ENCODE assay signal across 10 mouse cellular contexts in the genomic region with DNA sequence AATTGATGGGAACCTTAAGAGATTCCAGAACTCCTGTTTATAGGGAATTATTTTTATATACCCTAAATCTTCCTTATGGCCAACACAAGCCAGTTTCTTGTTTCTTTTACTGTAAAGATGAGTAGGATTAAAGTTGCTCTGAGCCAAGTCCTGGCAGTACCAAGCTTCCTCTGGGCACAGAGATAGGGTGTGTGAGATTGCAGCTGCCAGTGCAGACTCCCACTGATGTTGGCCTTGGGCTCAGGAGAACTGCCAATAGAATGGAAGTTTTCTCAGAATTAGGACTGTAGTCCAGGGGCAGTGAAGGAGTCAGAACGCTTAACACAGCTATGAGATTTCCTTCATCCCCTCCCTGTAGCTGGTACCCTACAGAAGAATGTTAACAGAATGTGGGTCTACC. TPM values are rescaled to one million over a fixed set of nuclear protein-coding genes. Genes with fewer than 3 reads are reported as not detected.
A peak's percentile ranks its signal among the peaks of the same experiment; 100 is the strongest.
DNase-seq lines count a peak whose midpoint lies in the region; ATAC-seq and TF ChIP-seq lines count a peak whose summit lies in the region.
"Had no signal": no experiment of that assay in that cellular context is flagged by ENCODE, and none has a peak within 500 bp of the region (broad histone marks: within the 10 kb centered on the region; RNA-seq: fewer than 3 reads in every experiment).

No protein-coding gene starts in this region.

- H3K4me1 ChIP-seq in kidney, adult 2 months (ENCODE audit: control insufficient read depth, insufficient read depth, low read length), result peaks cover 15% of the 10 kb centered on the region
- H3K4me1 ChIP-seq in embryonic facial prominence, embryonic 10.5 days, result peaks cover 38% of the 10 kb centered on the region
- peaks cover 23% of the 10 kb centered on the region for H3K4me1 ChIP-seq in hindbrain, embryonic 12.5 days
- H3K4me1 ChIP-seq in midbrain, embryonic 13.5 days (replicated peaks), result peaks cover 36% of the 10 kb centered on the region

- H3K36me3 ChIP-seq in kidney, adult 2 months (ENCODE audit: control insufficient read depth, insufficient read depth, low read length), result no peaks in the 10 kb centered on the region
- H3K36me3 ChIP-seq in embryonic facial prominence, embryonic 10.5 days (replicated peaks), result peaks cover 53% of the 10 kb centered on the region
- peaks cover 42% of the 10 kb centered on the region for H3K36me3 ChIP-seq in hindbrain, embryonic 12.5 days
- H3K36me3 ChIP-seq in midbrain, embryonic 13.5 days, result peaks cover 41% of the 10 kb centered on the region

- ATAC-seq in hindbrain, embryonic 12.5 days (ENCODE audit: low FRiP score), result no peak
- no peak for ATAC-seq in midbrain, embryonic 13.5 days

- H3K9ac ChIP-seq in hindbrain, embryonic 12.5 days, result peak overlapping the region; percentile 24; the same call in 1 of the 2 replicates
- H3K9ac ChIP-seq in midbrain, embryonic 13.5 days (replicated peaks), result no peak overlapping the region; the same call in 1 of the 2 replicates

- 0 out of 2 replicates have a peak overlapping the region, but pooled peaks have one; percentile 7 for H3K4me3 ChIP-seq in kidney, adult 2 months (ENCODE audit: insufficient read depth, low read depth, low read length)
- H3K4me3 ChIP-seq in embryonic facial prominence, embryonic 10.5 days, result peak overlapping the region; percentile 97
- no peak overlapping the region; the same call in 1 of the 2 replicates for H3K4me3 ChIP-seq in hindbrain, embryonic 12.5 days
- peak overlapping the region; percentile 95 for H3K4me3 ChIP-seq in midbrain, embryonic 13.5 days (replicated peaks)

- no peak for TF ChIP-seq POLR2A in kidney, adult 2 months (IDR thresholded peaks at IDR 0.05; ENCODE audit: low read depth, low read length)

- no peak for TF ChIP-seq CTCF in kidney, adult 2 months (conservative IDR thresholded peaks at IDR 0.05; ENCODE audit: insufficient read depth, insufficient read length, low read depth, low read length)

- H3K4me2 ChIP-seq in hindbrain, embryonic 12.5 days (replicated peaks), result peak overlapping the region; percentile 98
- H3K4me2 ChIP-seq in midbrain, embryonic 13.5 days (replicated peaks), result peak overlapping the region; percentile 92

- no peak overlapping the region for H3K27ac ChIP-seq in kidney, adult 2 months (ENCODE audit: insufficient read depth, low read depth, low read length)
- peak overlapping the region; percentile 25; the same call in 1 of the 2 replicates for H3K27ac ChIP-seq in embryonic facial prominence, embryonic 10.5 days (replicated peaks)
- H3K27ac ChIP-seq in hindbrain, embryonic 12.5 days, result no peak overlapping the region
- H3K27ac ChIP-seq in midbrain, embryonic 13.5 days, result no peak overlapping the region

- peak; percentile 43 for DNase-seq in kidney, adult 2 months
- DNase-seq in kidney, adult 9 months, result no peak
- no peak for DNase-seq in embryonic facial prominence, embryonic 10.5 days (ENCODE audit: low spot score)
- no peak for DNase-seq in frontal cortex, postnatal 10 days (ENCODE audit: low spot score in 2 of 2)
- DNase-seq in adrenal gland, postnatal 14 days, result no peak
- DNase-seq in lung, postnatal 36 days, result no peak

- 26% methylated on average over 1 of the region's 1 CpGs for WGBS in kidney, adult 2 months
- 66% methylated on average over 1 of the region's 1 CpGs for WGBS in embryonic facial prominence, embryonic 10.5 days
- 64% methylated on average over 1 of the region's 1 CpGs for WGBS in hindbrain, embryonic 12.5 days
- 71% methylated on average over 1 of the region's 1 CpGs for WGBS in midbrain, embryonic 13.5 days

- no peaks in the 10 kb centered on the region for H3K27me3 ChIP-seq in kidney, adult 2 months (replicated peaks; ENCODE audit: control insufficient read depth, insufficient read depth, low read length)
- H3K27me3 ChIP-seq in embryonic facial prominence, embryonic 10.5 days (replicated peaks; ENCODE audit: low read depth, poor library complexity, severe bottlenecking), result no peaks in the 10 kb centered on the region
- H3K27me3 ChIP-seq in hindbrain, embryonic 12.5 days, result no peaks in the 10 kb centered on the region
- H3K27me3 ChIP-seq in midbrain, embryonic 13.5 days, result no peaks in the 10 kb centered on the region
- H3K27me3 ChIP-seq: Patski had no signal

- no peaks in the 10 kb centered on the region for H3K9me3 ChIP-seq in embryonic facial prominence, embryonic 10.5 days
- H3K9me3 ChIP-seq in hindbrain, embryonic 12.5 days (replicated peaks), result no peaks in the 10 kb centered on the region
- no peaks in the 10 kb centered on the region for H3K9me3 ChIP-seq in midbrain, embryonic 13.5 days

RNA-seq across cellular contexts. Expression of a gene that starts 1.4 kb away (rescaled TPM):
- polyA plus RNA-seq in kidney, adult 2 months (2012; rRNA removed), result 35.4 and 37.8 TPM in 2 replicates
- polyA plus RNA-seq in embryonic facial prominence, embryonic 10.5 days (2016; fragmentation: Nextera tagmentation; extraction: Ambion mirVana), result 14.8 and 17.3 TPM in 2 replicates
- polyA plus RNA-seq in hindbrain, embryonic 12.5 days (2016; fragmentation: Nextera tagmentation; extraction: Ambion mirVana), result 30.0 and 33.0 TPM in 2 replicates
- polyA plus RNA-seq in midbrain, embryonic 13.5 days (2015; fragmentation: Nextera tagmentation; extraction: Ambion mirVana), result 14.6 and 25.3 TPM in 2 replicates
- total RNA-seq in adrenal gland, postnatal 14 days (2021), result 39.1 and 45.2 TPM in 2 replicates

RNA-seq across cellular contexts. Expression of a gene that starts 1.6 kb away (rescaled TPM):
- polyA plus RNA-seq in kidney, adult 2 months (2012; rRNA removed), result 296 and 478 TPM in 2 replicates
- polyA plus RNA-seq in embryonic facial prominence, embryonic 10.5 days (2016; fragmentation: Nextera tagmentation; extraction: Ambion mirVana), result 880 and 890 TPM in 2 replicates
- polyA plus RNA-seq in hindbrain, embryonic 12.5 days (2016; fragmentation: Nextera tagmentation; extraction: Ambion mirVana), result 810 and 835 TPM in 2 replicates
- polyA plus RNA-seq in midbrain, embryonic 13.5 days (2015; fragmentation: Nextera tagmentation; extraction: Ambion mirVana), result 948 and 970 TPM in 2 replicates
- 857 and 919 TPM in 2 replicates for total RNA-seq in adrenal gland, postnatal 14 days (2021)

RNA-seq across cellular contexts. Expression of a gene that starts 17.8 kb away (rescaled TPM):
- 145 and 146 TPM in 2 replicates for polyA plus RNA-seq in kidney, adult 2 months (2012; rRNA removed)
- polyA plus RNA-seq in embryonic facial prominence, embryonic 10.5 days (2016; fragmentation: Nextera tagmentation; extraction: Ambion mirVana), result 221 and 228 TPM in 2 replicates
- 180 and 190 TPM in 2 replicates for polyA plus RNA-seq in hindbrain, embryonic 12.5 days (2016; fragmentation: Nextera tagmentation; extraction: Ambion mirVana)
- polyA plus RNA-seq in midbrain, embryonic 13.5 days (2015; fragmentation: Nextera tagmentation; extraction: Ambion mirVana), result 226 and 244 TPM in 2 replicates
- total RNA-seq in adrenal gland, postnatal 14 days (2021), result 136 and 146 TPM in 2 replicates

RNA-seq across cellular contexts. Expression of a gene that starts 19.0 kb away (rescaled TPM):
- 0.28 and 0.37 TPM in 2 replicates for polyA plus RNA-seq in kidney, adult 2 months (2012; rRNA removed)
- 0.15 TPM in 1 of 2 replicates, not detected in the other for polyA plus RNA-seq in embryonic facial prominence, embryonic 10.5 days (2016; fragmentation: Nextera tagmentation; extraction: Ambion mirVana)
- 0.20 TPM in 1 of 2 replicates, not detected in the other for polyA plus RNA-seq in hindbrain, embryonic 12.5 days (2016; fragmentation: Nextera tagmentation; extraction: Ambion mirVana)
- polyA plus RNA-seq in midbrain, embryonic 13.5 days (2015; fragmentation: Nextera tagmentation; extraction: Ambion mirVana), result not detected in 2 replicates
- total RNA-seq in adrenal gland, postnatal 14 days (2021), result not detected in 2 replicates
- total RNA-seq: megakaryocyte-erythroid progenitor cell, adult 5-6 weeks had no signal
- polyA plus RNA-seq: Patski had no signal

RNA-seq across cellular contexts. Expression of a gene that starts 39.6 kb away (rescaled TPM):
- polyA plus RNA-seq in kidney, adult 2 months (2012; rRNA removed), result 5.3 and 5.6 TPM in 2 replicates
- 15.6 and 16.4 TPM in 2 replicates for polyA plus RNA-seq in embryonic facial prominence, embryonic 10.5 days (2016; fragmentation: Nextera tagmentation; extraction: Ambion mirVana)
- 27.6 and 28.8 TPM in 2 replicates for polyA plus RNA-seq in hindbrain, embryonic 12.5 days (2016; fragmentation: Nextera tagmentation; extraction: Ambion mirVana)
- polyA plus RNA-seq in midbrain, embryonic 13.5 days (2015; fragmentation: Nextera tagmentation; extraction: Ambion mirVana), result 23.0 and 27.1 TPM in 2 replicates
- total RNA-seq in adrenal gland, postnatal 14 days (2021), result 61.5 and 66.2 TPM in 2 replicates
- total RNA-seq: megakaryocyte-erythroid progenitor cell, adult 5-6 weeks had no signal
